1 mouse cellular context compared by ENCODE assay signal in the genomic region with DNA sequence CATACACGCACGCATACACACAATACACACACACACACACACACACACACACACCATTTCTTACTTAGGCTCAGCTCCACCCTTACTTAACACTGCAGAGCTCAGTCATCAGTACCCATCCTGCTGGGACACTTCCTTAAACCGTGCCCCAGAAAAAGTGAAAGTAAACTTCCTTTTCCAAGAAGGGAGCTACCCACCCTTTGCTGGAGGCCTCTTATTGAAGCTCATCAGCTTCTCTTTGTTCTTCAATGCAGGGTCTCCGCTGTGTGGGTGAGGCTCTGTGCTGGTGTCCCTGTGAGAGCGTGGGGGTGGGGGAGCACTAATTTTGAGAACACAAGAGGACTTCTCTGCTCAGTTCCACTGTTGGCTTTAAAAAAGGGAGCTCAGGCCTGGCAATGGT.
TF ChIP-seq lines count a peak whose summit lies in the region.

No protein-coding gene starts in this region.

TF ChIP-seq in MEL, 35 proteins besides CTCF, POLR2A, EP300 and RAD21 (continued from another document):
- TF ChIP-seq ZKSCAN1 (IDR thresholded peaks at IDR 0.05; ENCODE audit: low read depth, low read length): no peak
- TF ChIP-seq ZNF384 (IDR thresholded peaks at IDR 0.05; ENCODE audit: low read depth, low read length): no peak
- TF ChIP-seq ELF1 (IDR thresholded peaks at IDR 0.05; ENCODE audit: low read depth, low read length): peak; percentile 66
- no peak for TF ChIP-seq MAFK (IDR thresholded peaks at IDR 0.05; ENCODE audit: borderline replicate concordance, low read depth, low read length)
- TF ChIP-seq MEF2A (IDR thresholded peaks at IDR 0.05; ENCODE audit: extremely low read depth, insufficient replicate concordance, low read depth, low read length, poor library complexity, severe bottlenecking): no peak
- no peak for TF ChIP-seq USF1 (IDR thresholded peaks at IDR 0.05; ENCODE audit: low read depth, low read length)
- TF ChIP-seq GABPA (IDR thresholded peaks at IDR 0.05; ENCODE audit: low read depth, low read length): no peak
- no peak for TF ChIP-seq MXI1 (IDR thresholded peaks at IDR 0.05; ENCODE audit: low read depth, low read length)
- TF ChIP-seq CHD2 (IDR thresholded peaks at IDR 0.05; ENCODE audit: low read length): no peak
- TF ChIP-seq MYC (IDR thresholded peaks at IDR 0.05; ENCODE audit: low read depth, low read length): no peak
- TF ChIP-seq TBP (IDR thresholded peaks at IDR 0.05; ENCODE audit: low read depth, low read length): peak; percentile 62; the same call in 1 of the 2 replicates
- TF ChIP-seq TCF12 (IDR thresholded peaks at IDR 0.05; ENCODE audit: low read depth, low read length): no peak
- no peak for TF ChIP-seq POLR2AphosphoS2 (IDR thresholded peaks at IDR 0.05; ENCODE audit: low read length)
- peak; percentile 22; the same call in 1 of the 2 replicates for TF ChIP-seq ETS1 (IDR thresholded peaks at IDR 0.05; ENCODE audit: low read depth, low read length)
